Mouse (Mus musculus): ENCODE data around the gene Usp22. TPM values are rescaled to one million over a fixed set of nuclear protein-coding genes. Genes with fewer than 3 reads are reported as not detected.
A peak's percentile ranks its signal among the peaks of the same experiment; 100 is the strongest.
"Not testable (repeated sequence)": the region's sequence is repeated elsewhere in the genome, so short reads cannot be mapped to it uniquely, and the experiment has no call there.

Usp22 gene
- polyA plus RNA-seq, 1 experiment = 57.5 TPM

DNA sequence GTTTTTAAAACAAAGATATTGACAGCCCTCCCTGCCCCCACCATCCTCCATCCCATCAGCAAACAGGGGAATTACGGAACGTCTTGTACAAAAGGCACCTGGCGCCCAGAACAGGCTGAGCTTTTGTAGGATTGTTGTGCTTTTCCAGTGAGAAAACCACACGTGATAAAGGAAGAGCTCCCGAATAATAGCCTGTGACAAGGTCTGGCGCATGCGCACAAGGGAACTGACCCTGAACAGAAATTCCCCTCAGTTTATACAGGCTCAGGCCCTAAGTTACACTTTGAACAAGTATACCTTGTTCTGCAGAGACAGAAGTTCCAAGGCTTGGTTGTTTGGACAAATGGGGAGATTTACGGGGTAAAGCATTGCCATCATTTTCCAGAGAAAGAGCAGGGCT lies 29.3 kb downstream of the Usp22 start:
- Histone ChIP-seq H3K4me1 (replicated peaks; ENCODE audit: control insufficient read depth, insufficient read depth, low read length) (peaks cover 14% of the 10 kb centered on the region), H3K4me3 (ENCODE audit: control insufficient read depth, insufficient read depth, low read length) (no peak overlapping the region), H3K27me3 (ENCODE audit: control insufficient read depth, insufficient read depth, low read length) (no peaks in the 10 kb centered on the region), H3K27ac (ENCODE audit: control insufficient read depth, insufficient read depth, low read length) (no peak overlapping the region), H3K36me3 (ENCODE audit: control insufficient read depth, insufficient read depth, low read length) (no peaks in the 10 kb centered on the region)
- DNase-seq = no peak
- TF ChIP-seq POLR2A (IDR thresholded peaks at IDR 0.05; ENCODE audit: control insufficient read depth, extremely low read depth, insufficient read depth, low read length, poor library complexity) (no peak), CTCF (IDR thresholded peaks at IDR 0.05; ENCODE audit: borderline replicate concordance, control insufficient read depth, extremely low read depth, insufficient read depth, low read length, poor library complexity) (no peak)
- WGBS = 95% methylated on average over 8 of the region's 8 CpGs

GRCm38 (mm10) chr11:61143564-61144469 lies 31.0 kb downstream of the Usp22 start:
- Histone ChIP-seq H3K27me3 (ENCODE audit: control insufficient read depth, insufficient read depth, low read length) (no peaks in the 10 kb centered on the region), H3K4me3 (ENCODE audit: control insufficient read depth, insufficient read depth, low read length) (peak overlapping the region; percentile 39; the same call in 1 of the 2 replicates), H3K27ac (ENCODE audit: control insufficient read depth, insufficient read depth, low read length) (no peak overlapping the region), H3K4me1 (replicated peaks; ENCODE audit: control insufficient read depth, insufficient read depth, low read length) (peaks cover 14% of the 10 kb centered on the region), H3K36me3 (ENCODE audit: control insufficient read depth, insufficient read depth, low read length) (no peaks in the 10 kb centered on the region)
- 52% methylated on average over 7 of the region's 7 CpGs for WGBS
- TF ChIP-seq POLR2A (IDR thresholded peaks at IDR 0.05; ENCODE audit: control insufficient read depth, extremely low read depth, insufficient read depth, low read length, poor library complexity) (no peak), CTCF (IDR thresholded peaks at IDR 0.05; ENCODE audit: borderline replicate concordance, control insufficient read depth, extremely low read depth, insufficient read depth, low read length, poor library complexity) (no peak)
- DNase-seq = peak; percentile 45

DNA sequence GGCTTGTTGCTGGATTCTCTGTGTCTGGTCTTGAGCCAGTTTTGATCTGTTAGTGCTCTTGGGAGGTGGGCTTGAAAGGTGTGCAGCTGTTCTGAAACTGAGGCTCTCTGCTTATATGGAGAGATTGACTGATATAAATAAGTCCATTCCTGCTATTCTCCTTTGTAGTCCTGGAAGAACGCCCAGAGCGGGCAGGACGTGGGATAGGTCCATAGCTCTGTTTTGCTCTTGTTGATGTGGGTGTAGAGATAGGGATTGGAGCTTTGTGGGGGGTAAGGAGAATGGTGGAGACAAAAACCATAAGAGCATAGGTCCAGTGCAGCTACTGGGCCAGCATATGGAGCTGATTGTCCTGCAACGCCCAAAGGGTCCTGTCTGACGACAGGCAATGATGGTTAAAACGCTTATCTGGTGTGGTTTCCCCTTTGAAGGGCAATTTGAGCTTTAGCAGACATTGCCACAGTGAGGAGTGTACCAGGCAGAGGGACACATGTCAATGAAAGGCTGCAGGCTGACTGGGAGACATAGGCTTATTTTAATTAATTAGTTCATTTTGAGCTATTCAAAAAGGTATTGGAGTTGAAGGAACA lies 31.8 kb downstream of the Usp22 start:
- peak overlapping the region; percentile 32; the same call in 1 of the 2 replicates for H3K27ac ChIP-seq (ENCODE audit: control insufficient read depth, insufficient read depth, low read length)
- 3% methylated on average over 6 of the region's 6 CpGs for WGBS

DNA sequence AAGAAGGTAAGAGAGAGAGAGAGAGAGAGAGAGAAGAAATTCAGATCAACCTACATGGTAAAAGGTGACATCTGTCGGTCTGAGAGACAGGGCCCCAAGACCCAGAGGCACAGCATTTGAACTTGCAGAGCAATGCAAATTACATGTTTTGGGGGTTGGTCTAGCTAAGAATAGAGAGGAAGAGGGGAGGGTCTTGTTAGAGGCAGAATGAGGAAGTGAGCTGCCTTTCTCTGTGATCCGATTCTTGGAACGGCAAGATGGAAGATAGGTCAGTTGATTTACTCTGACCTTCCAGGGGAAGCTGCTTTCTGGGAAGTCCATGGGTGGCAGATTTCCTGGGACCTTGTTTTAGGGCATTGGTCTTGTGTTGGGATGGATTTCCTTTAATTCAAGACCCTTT lies 32.6 kb downstream of the Usp22 start:
- H3K36me3 ChIP-seq (ENCODE audit: control insufficient read depth, insufficient read depth, low read length) = no peaks in the 10 kb centered on the region
- TF ChIP-seq POLR2A (IDR thresholded peaks at IDR 0.05; ENCODE audit: control insufficient read depth, extremely low read depth, insufficient read depth, low read length, poor library complexity) = no peak
- TF ChIP-seq CTCF (IDR thresholded peaks at IDR 0.05; ENCODE audit: borderline replicate concordance, control insufficient read depth, extremely low read depth, insufficient read depth, low read length, poor library complexity) = no peak
- WGBS = 1% methylated on average over 3 of the region's 3 CpGs
- H3K27ac ChIP-seq (ENCODE audit: control insufficient read depth, insufficient read depth, low read length) = peak overlapping the region; percentile 32; the same call in 1 of the 2 replicates
- DNase-seq = peak; percentile 54
- H3K4me1 ChIP-seq (replicated peaks; ENCODE audit: control insufficient read depth, insufficient read depth, low read length) = peaks cover 14% of the 10 kb centered on the region
- H3K27me3 ChIP-seq (ENCODE audit: control insufficient read depth, insufficient read depth, low read length) = no peaks in the 10 kb centered on the region
- peak overlapping the region; percentile 39 for H3K4me3 ChIP-seq (ENCODE audit: control insufficient read depth, insufficient read depth, low read length)

More for the DNA sequence above, 31.8 kb downstream of the Usp22 start:
- Histone ChIP-seq H3K36me3 (ENCODE audit: control insufficient read depth, insufficient read depth, low read length) (no peaks in the 10 kb centered on the region), H3K4me3 (ENCODE audit: control insufficient read depth, insufficient read depth, low read length) (peak overlapping the region; percentile 39), H3K27me3 (ENCODE audit: control insufficient read depth, insufficient read depth, low read length) (no peaks in the 10 kb centered on the region), H3K4me1 (replicated peaks; ENCODE audit: control insufficient read depth, insufficient read depth, low read length) (peaks cover 14% of the 10 kb centered on the region)
- DNase-seq = no peak
- TF ChIP-seq POLR2A (IDR thresholded peaks at IDR 0.05; ENCODE audit: control insufficient read depth, extremely low read depth, insufficient read depth, low read length, poor library complexity) (no peak), CTCF (IDR thresholded peaks at IDR 0.05; ENCODE audit: borderline replicate concordance, control insufficient read depth, extremely low read depth, insufficient read depth, low read length, poor library complexity) (no peak)

- no peak overlapping the region for H3K4me3 ChIP-seq (ENCODE audit: control insufficient read depth, insufficient read depth, low read length)
- H3K27ac ChIP-seq (ENCODE audit: control insufficient read depth, insufficient read depth, low read length) = peak overlapping the region; percentile 47; the same call in 1 of the 2 replicates
- WGBS = 80% methylated on average over 2 of the region's 2 CpGs
- H3K36me3 ChIP-seq (ENCODE audit: control insufficient read depth, insufficient read depth, low read length) = no peaks in the 10 kb centered on the region
- H3K4me1 ChIP-seq (replicated peaks; ENCODE audit: control insufficient read depth, insufficient read depth, low read length) = peaks cover 14% of the 10 kb centered on the region
- no peaks in the 10 kb centered on the region for H3K27me3 ChIP-seq (ENCODE audit: control insufficient read depth, insufficient read depth, low read length)
- TF ChIP-seq CTCF (IDR thresholded peaks at IDR 0.05; ENCODE audit: borderline replicate concordance, control insufficient read depth, extremely low read depth, insufficient read depth, low read length, poor library complexity) (no peak), POLR2A (IDR thresholded peaks at IDR 0.05; ENCODE audit: control insufficient read depth, extremely low read depth, insufficient read depth, low read length, poor library complexity) (no peak)
- no peak for DNase-seq
These were observed 33.2 kb downstream of the Usp22 start for GRCm38 (mm10) chr11:61141693-61142092.

DNA sequence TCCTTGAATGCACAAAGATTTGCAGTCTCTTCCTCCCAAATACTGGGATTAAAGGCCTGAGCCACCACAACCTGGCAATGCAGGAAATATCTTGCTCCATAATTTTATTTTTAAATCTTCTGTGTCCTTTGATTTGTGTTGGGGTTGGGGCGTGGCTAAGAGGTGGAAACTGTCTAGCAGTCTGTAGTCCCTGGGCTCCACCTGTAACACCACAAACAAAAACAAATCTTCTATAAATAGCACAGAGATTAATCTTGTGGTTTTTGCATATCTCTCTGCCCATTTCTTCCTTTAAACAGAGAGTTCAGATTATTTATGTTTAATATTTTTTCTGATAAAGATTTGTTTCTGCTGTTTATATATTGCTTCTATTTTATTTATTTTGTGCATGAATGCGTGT lies 41.9 kb downstream of the Usp22 start:
- Histone ChIP-seq H3K4me1 (replicated peaks; ENCODE audit: control insufficient read depth, insufficient read depth, low read length) (no peaks in the 10 kb centered on the region), H3K27me3 (ENCODE audit: control insufficient read depth, insufficient read depth, low read length) (no peaks in the 10 kb centered on the region), H3K4me3 (ENCODE audit: control insufficient read depth, insufficient read depth, low read length) (no peak overlapping the region), H3K36me3 (ENCODE audit: control insufficient read depth, insufficient read depth, low read length) (no peaks in the 10 kb centered on the region), H3K27ac (ENCODE audit: control insufficient read depth, insufficient read depth, low read length) (no peak overlapping the region)
- TF ChIP-seq POLR2A (IDR thresholded peaks at IDR 0.05; ENCODE audit: control insufficient read depth, extremely low read depth, insufficient read depth, low read length, poor library complexity) = no peak
- TF ChIP-seq CTCF (IDR thresholded peaks at IDR 0.05; ENCODE audit: borderline replicate concordance, control insufficient read depth, extremely low read depth, insufficient read depth, low read length, poor library complexity) = no peak
- 78% methylated on average over 2 of the region's 2 CpGs for WGBS
- DNase-seq = no peak

- not testable (repeated sequence) for DNase-seq; H3K27ac ChIP-seq (ENCODE audit: control insufficient read depth, insufficient read depth, low read length)
- 95% methylated on average over 4 of the region's 4 CpGs for WGBS
These were observed 44.2 kb downstream of the Usp22 start for GRCm38 (mm10) chr11:61130646-61131045.

More at GRCm38 (mm10) chr11:61130646-61131045, 44.2 kb downstream of the Usp22 start:
- not testable (repeated sequence) for H3K36me3 ChIP-seq (ENCODE audit: control insufficient read depth, insufficient read depth, low read length); H3K4me1 ChIP-seq (replicated peaks; ENCODE audit: control insufficient read depth, insufficient read depth, low read length); H3K27me3 ChIP-seq (ENCODE audit: control insufficient read depth, insufficient read depth, low read length); H3K4me3 ChIP-seq (ENCODE audit: control insufficient read depth, insufficient read depth, low read length)

Measured in thymus, adult 2 months (tissue).